10 mouse cellular contexts compared by ENCODE assay signal in the genomic region with DNA sequence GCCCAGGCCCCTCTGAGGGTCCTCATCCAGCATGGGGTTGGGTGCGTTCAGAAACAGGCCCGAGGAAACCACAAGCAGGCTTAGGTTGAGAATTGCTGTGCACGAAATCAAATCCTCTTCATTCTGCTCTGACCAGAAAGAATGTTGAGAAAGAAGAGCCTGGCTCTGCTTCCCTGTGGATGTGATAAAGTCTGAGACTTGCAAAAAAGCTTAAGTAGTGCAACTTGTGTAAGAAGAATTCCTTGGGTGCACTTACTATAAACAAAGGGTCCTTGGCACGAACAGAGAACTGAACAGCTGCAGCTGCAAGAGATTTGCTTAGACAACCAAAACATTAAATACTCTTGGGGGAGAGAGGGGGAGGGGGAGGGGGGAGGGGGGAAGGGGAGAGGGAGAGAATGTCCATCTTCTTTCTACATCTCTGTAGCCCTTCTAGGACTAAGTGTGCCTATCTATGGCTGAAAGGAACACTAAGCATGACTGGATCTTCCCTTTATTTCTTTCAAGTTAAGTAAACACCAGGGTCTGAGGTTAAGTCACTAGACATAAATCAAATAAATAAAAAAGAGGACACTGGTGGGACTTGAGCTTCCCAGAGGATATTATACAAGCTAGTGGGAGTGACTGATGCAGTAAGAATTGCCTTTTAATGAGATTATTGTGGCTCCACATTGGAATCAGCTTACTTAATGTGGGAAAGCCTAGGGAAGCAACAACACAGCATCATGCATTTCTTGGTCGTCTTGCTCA. TPM values are rescaled to one million over a fixed set of nuclear protein-coding genes. Genes with fewer than 3 reads are reported as not detected.
DNase-seq lines count a peak whose midpoint lies in the region; ATAC-seq and TF ChIP-seq lines count a peak whose summit lies in the region.
"Had no signal": no experiment of that assay in that cellular context is flagged by ENCODE, and none has a peak within 500 bp of the region (broad histone marks: within the 10 kb centered on the region; RNA-seq: fewer than 3 reads in every experiment).

No protein-coding gene starts in this region.

- TF ChIP-seq CTCF in testis, adult 2 months (IDR thresholded peaks at IDR 0.05; ENCODE audit: control insufficient read depth, insufficient read depth, insufficient replicate concordance, low read depth, low read length): no peak

- peak overlapping the region; percentile 53; the same call in 1 of the 2 replicates for H3K27ac ChIP-seq in forebrain, embryonic 12.5 days
- no peak overlapping the region for H3K27ac ChIP-seq in forebrain, embryonic 11.5 days (ENCODE audit: low read depth, low read length)
- peak overlapping the region; percentile 26; the same call in 1 of the 2 replicates for H3K27ac ChIP-seq in testis, adult 2 months (ENCODE audit: control insufficient read depth, insufficient read depth, low read depth, low read length)
- peak overlapping the region; percentile 96 for H3K27ac ChIP-seq in lung, embryonic 16.5 days (ENCODE audit: low read length)
- H3K27ac ChIP-seq: neural tube, embryonic 12.5 days had no signal

- no peak overlapping the region for H3K9ac ChIP-seq in forebrain, embryonic 12.5 days
- H3K9ac ChIP-seq in forebrain, embryonic 11.5 days (ENCODE audit: low read length): no peak overlapping the region
- peak overlapping the region; percentile 32; the same call in 1 of the 2 replicates for H3K9ac ChIP-seq in lung, embryonic 16.5 days (ENCODE audit: low read length)
- H3K9ac ChIP-seq: neural tube, embryonic 12.5 days had no signal

- ATAC-seq in forebrain, embryonic 12.5 days (ENCODE audit: low FRiP score): no peak
- no peak for ATAC-seq in forebrain, embryonic 11.5 days (replicated peaks; ENCODE audit: low FRiP score)
- peak; percentile 79 for ATAC-seq in lung, embryonic 16.5 days (ENCODE audit: low read depth)
- ATAC-seq in frontal cortex, adult (ENCODE audit: low TSS enrichment): no peak

- H3K36me3 ChIP-seq in forebrain, embryonic 12.5 days (replicated peaks): no peaks in the 10 kb centered on the region
- H3K36me3 ChIP-seq in forebrain, embryonic 11.5 days (ENCODE audit: control insufficient read depth, insufficient read depth, low read length): no peaks in the 10 kb centered on the region
- no peaks in the 10 kb centered on the region for H3K36me3 ChIP-seq in testis, adult 2 months (ENCODE audit: control insufficient read depth, insufficient read depth, low read length)
- H3K36me3 ChIP-seq in lung, embryonic 16.5 days (ENCODE audit: control insufficient read depth, insufficient read depth, low read length): no peaks in the 10 kb centered on the region
- H3K36me3 ChIP-seq: neural tube, embryonic 12.5 days had no signal

- TF ChIP-seq POLR2A in testis, adult 2 months (IDR thresholded peaks at IDR 0.05; ENCODE audit: control insufficient read depth, low read depth, low read length): no peak

- DNase-seq in forebrain, embryonic 11.5 days (ENCODE audit: low spot score): no peak
- no peak for DNase-seq in testis, postnatal 10 days (ENCODE audit: low spot score)
- DNase-seq in c-Kit-positive CD71-positive TER-119-positive erythroid progenitor cells, embryonic 14.5 days (ENCODE audit: low spot score): no peak
- no peak for DNase-seq in layer of hippocampus, adult 8-10 months (ENCODE audit: low spot score in 2 of 2)
- DNase-seq: thymus, postnatal 4 days had no signal

- H3K27me3 ChIP-seq in forebrain, embryonic 12.5 days: no peaks in the 10 kb centered on the region
- H3K27me3 ChIP-seq in forebrain, embryonic 11.5 days (ENCODE audit: control insufficient read depth, insufficient read depth, low read length): no peaks in the 10 kb centered on the region
- H3K27me3 ChIP-seq in testis, adult 2 months (ENCODE audit: control insufficient read depth, insufficient read depth, low read length): no peaks in the 10 kb centered on the region
- H3K27me3 ChIP-seq in lung, embryonic 16.5 days (ENCODE audit: control insufficient read depth, insufficient read depth, low read depth, low read length): no peaks in the 10 kb centered on the region
- H3K27me3 ChIP-seq: neural tube, embryonic 12.5 days had no signal

- no peak overlapping the region for H3K4me3 ChIP-seq in forebrain, embryonic 12.5 days (replicated peaks)
- no peak overlapping the region for H3K4me3 ChIP-seq in forebrain, embryonic 11.5 days (ENCODE audit: low read depth, low read length)
- no peak overlapping the region for H3K4me3 ChIP-seq in testis, adult 2 months (ENCODE audit: control insufficient read depth, low read depth, low read length)
- no peak overlapping the region for H3K4me3 ChIP-seq in lung, embryonic 16.5 days (ENCODE audit: low read length)
- H3K4me3 ChIP-seq: neural tube, embryonic 12.5 days had no signal

- no peaks in the 10 kb centered on the region for H3K9me3 ChIP-seq in forebrain, embryonic 12.5 days
- no peaks in the 10 kb centered on the region for H3K9me3 ChIP-seq in forebrain, embryonic 11.5 days (ENCODE audit: control insufficient read depth, low read length)
- H3K9me3 ChIP-seq in lung, embryonic 16.5 days (ENCODE audit: control insufficient read depth, low read length): no peaks in the 10 kb centered on the region
- H3K9me3 ChIP-seq: neural tube, embryonic 12.5 days had no signal

- H3K4me1 ChIP-seq in forebrain, embryonic 12.5 days: peaks cover 25% of the 10 kb centered on the region
- peaks cover 1% of the 10 kb centered on the region; the same call in 1 of the 2 replicates for H3K4me1 ChIP-seq in forebrain, embryonic 11.5 days (replicated peaks; ENCODE audit: control insufficient read depth, insufficient read depth, low read length)
- H3K4me1 ChIP-seq in testis, adult 2 months (ENCODE audit: control insufficient read depth, insufficient read depth, low read length): no peaks in the 10 kb centered on the region
- H3K4me1 ChIP-seq in lung, embryonic 16.5 days (replicated peaks; ENCODE audit: control insufficient read depth, insufficient read depth, low read length): peaks cover 22% of the 10 kb centered on the region

- WGBS in forebrain, embryonic 12.5 days: 31% methylated on average over 5 of the region's 5 CpGs
- WGBS in forebrain, embryonic 11.5 days: 25% methylated on average over 5 of the region's 5 CpGs
- 19% methylated on average over 5 of the region's 5 CpGs for WGBS in lung, embryonic 16.5 days

- no peak overlapping the region for H3K4me2 ChIP-seq in forebrain, embryonic 12.5 days
- no peak overlapping the region for H3K4me2 ChIP-seq in forebrain, embryonic 11.5 days (ENCODE audit: low read depth, low read length, severe bottlenecking)
- H3K4me2 ChIP-seq in lung, embryonic 16.5 days (ENCODE audit: low read depth, low read length): no peak overlapping the region
- H3K4me2 ChIP-seq: neural tube, embryonic 12.5 days had no signal

RNA-seq across cellular contexts. Expression of a gene that starts 12.8 kb away (rescaled TPM):
- polyA plus RNA-seq in forebrain, embryonic 12.5 days (2016; fragmentation: Nextera tagmentation; extraction: Ambion mirVana): 37.9 and 39.4 TPM in 2 replicates
- 45.2 and 46.6 TPM in 2 replicates for polyA plus RNA-seq in forebrain, embryonic 11.5 days (2014; fragmentation: Nextera tagmentation; extraction: Ambion mirVana)
- polyA plus RNA-seq in testis, adult 2 months (2012; rRNA removed): 5.7 and 7.0 TPM in 2 replicates
- 107 and 114 TPM in 2 replicates for polyA plus RNA-seq in lung, embryonic 16.5 days (2015; fragmentation: Nextera tagmentation; extraction: Ambion mirVana)
- total RNA-seq in layer of hippocampus, adult 8-10 months (2022): 1 to 10 TPM; 2.6 to 5.2 (median 3.4) TPM
